Mouse (Mus musculus) heart, postnatal 25 days (tissue): ENCODE measurements around the gene Olfr1054. TPM values are rescaled to one million over a fixed set of nuclear protein-coding genes. Genes with fewer than 3 reads are reported as not detected.
"Not testable (repeated sequence)": the region's sequence is repeated elsewhere in the genome, so short reads cannot be mapped to it uniquely, and the experiment has no call there.

Experiments used
- DNase-seq: peaks from one replicate; pipeline ENCODE4 v3.0.0; 2022; ENCODE audit warnings: low spot score
- intact Hi-C: fragments of 180-260 bp; cut with DNase I; formaldehyde crosslinking; loops from one replicate; pipeline ENCODE4 v1.15.1; 2025
- total RNA-seq, 2 experiments: library from RNA; stranded (reverse); gene quantifications; 2 replicates each; pipeline ENCODE4 v1.2.3; 2021

Olfr1054 gene
- total RNA-seq = not detected

DNA sequence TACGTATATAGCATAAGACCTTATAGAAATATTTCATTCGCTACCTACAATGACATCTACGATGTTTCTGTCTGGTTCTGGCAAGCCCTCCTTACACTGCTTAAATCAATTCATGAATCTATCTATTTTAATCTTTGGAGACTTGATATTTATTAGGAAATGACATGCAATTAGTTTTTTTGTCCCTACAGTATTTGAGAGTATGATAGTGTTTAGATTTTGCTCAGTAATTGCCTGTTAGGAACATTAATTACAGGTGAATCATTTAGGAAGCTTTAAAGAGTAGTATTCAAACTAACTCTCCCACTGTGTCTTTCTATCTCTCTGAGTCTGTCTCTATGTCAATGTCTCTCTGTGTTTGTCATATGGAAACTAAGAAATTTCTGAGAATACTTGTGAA, at the start of gene Olfr1054:
Gene Olfr1054 (minus strand): TSS at position 101 of the 400 bp plus-strand sequence.
- DNase-seq = no peak
- intact Hi-C loops = no loop called here

DNA sequence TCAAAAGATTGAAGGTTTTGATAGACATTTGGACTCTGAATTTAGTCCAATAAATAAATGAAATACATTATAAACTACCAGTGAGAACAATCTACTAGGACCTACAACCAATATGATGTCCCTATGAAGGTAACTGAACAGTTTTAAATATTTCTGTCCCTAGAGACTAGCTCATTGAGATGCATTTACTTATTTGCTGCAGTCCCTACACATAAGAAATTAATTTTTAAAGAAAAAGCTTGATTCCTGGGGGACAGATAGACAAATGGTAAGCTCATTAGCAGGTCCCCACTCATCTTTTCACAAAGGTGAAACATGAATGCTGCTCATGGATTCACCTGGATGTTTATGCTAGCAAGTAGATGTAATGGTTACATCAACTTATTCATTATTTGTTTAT, 43.1 kb upstream of the Olfr1054 start, which contains the start of gene Olfr1057:
Gene Olfr1057 (minus strand): TSS at position 101 of the 400 bp plus-strand sequence.
- intact Hi-C loops = no loop called here
- no peak for DNase-seq

DNA sequence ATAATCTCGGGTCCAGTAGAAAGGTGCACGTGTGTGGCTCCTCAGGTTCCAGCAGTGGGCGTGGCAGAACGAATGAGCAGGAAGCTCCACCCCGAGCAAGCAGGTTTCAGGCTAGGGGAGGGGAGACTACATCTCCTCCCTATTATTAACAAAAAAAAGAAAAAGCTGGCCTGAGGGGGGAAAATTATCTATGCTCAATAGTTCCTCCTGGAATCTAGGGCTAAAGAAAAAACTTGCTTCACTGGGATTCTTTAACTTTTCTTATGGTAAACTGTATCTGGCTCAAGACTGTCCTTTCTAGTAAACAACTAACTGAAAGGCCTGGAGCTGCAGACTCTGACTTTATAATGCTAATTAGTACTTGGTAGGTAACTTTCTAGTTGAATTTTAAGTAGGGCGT, 31.1 kb upstream of the Olfr1054 start:
- intact Hi-C loops, DNase-seq: not testable (repeated sequence)

DNA sequence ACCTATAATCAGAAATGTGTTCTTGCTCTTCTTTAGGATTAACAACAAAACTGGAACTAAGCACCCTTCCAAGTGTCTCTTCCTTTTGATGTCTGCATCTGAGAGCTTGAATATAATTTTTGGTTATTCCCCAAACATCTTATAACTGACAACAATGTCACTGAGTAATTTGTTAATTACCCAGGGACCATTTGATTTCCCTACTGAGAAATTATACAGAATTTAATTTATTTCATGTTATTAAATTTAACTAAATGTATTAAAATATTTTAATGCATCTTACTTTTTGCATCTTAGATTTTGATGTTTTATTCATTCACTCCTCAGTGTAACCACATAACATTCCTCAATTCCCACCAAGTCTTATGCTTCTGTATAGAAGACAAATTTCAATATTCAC, 27.1 kb upstream of the Olfr1054 start, which contains the start of gene Olfr1056:
Gene Olfr1056 (minus strand): TSS at position 101 of the 400 bp plus-strand sequence.
- intact Hi-C loops = no loop called here
- no peak for DNase-seq

DNA sequence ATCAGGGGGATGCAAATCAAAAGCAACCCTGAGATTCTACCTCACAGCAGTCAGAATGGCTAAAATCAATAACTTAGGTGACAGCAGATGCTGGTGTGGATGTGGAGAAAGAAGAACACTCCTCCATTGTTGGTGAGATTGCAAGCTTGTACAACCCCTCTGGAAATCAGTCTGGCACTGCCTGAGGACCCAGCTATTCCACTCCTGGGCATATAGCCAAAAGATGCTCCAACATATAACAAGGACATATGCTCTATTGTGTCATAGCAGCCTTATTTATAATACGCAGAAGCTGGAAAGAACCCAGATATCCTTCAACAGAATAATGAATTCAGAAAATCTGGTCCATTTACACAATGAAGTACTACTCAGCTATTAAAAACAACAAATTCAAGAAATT, 16.5 kb upstream of the Olfr1054 start:
- DNase-seq, intact Hi-C loops: not testable (repeated sequence)

DNA sequence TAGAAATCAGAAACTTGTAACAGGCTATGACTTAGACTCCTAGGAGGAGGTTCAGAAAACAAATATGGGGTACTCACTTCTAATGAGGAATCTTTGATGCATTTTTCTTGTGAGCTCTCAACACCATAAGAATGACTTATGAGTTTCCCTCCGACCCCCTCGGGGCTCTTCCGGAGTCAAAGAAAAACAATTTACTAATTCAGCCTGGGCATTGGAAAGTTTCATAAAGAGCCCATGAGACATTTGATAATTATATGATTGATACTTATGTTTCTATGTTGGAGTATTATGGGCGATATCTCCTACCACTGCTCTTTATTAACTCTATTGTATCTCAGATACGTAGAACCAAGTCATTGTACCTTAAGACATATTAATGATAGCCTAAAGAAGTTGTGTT, 15.0 kb upstream of the Olfr1054 start, which contains the start of gene Olfr1055:
Gene Olfr1055 (minus strand): TSS at position 101 of the 400 bp plus-strand sequence.
- intact Hi-C loops = no loop called here
- no peak for DNase-seq

DNA sequence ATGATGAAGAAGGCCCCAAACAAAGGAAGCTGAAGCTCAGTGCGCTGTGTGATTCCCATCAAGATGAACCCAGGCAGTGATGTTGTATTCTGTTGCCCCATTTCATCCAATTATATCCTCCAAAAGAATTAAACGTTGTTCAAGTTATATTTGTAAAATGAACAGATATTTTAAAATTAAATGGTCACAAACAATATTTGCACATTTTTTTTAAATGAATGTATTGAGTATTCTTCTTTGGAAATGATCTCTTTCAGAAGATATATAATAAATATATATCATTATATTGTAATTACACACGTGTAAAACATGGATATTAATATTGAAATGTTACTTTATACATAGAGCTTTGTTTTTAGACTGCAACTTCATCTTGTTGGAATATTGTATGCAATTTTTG, 20.0 kb downstream of the Olfr1054 start, which contains the start of gene Olfr1053:
Gene Olfr1053 (minus strand): TSS at position 101 of the 400 bp plus-strand sequence.
- intact Hi-C loops = no loop called here
- no peak for DNase-seq

DNA sequence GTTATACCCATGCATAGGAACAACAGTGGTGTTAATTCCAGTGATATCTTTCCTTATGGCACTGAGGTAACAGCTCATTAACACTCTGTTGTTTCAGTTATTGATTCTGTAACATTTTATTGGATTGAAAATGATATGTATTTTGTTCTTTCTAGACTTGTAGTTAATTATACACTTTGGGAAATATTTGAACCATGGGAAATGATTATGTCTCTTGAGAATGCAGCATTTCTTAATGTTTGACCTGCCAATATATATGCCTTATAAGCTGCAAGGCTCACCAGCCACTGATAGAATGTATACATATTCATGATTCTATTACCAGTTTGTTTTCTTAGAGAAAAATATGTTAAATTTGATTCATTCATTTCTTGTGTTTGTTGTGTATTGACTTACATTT, 43.1 kb downstream of the Olfr1054 start, which contains the start of gene Olfr1052:
Gene Olfr1052 (plus strand): TSS at position 301 of the 400 bp plus-strand sequence.
- no peak for DNase-seq
- intact Hi-C loops = no loop called here

Other genes starting within 250 kb of the Olfr1054 start
- not detected for gene Olfr1037, start 248.0 kb downstream of the Olfr1054 start, total RNA-seq
- gene Olfr1039, start 199.5 kb downstream of the Olfr1054 start, total RNA-seq = not detected
- gene Olfr1040, start 188.7 kb downstream of the Olfr1054 start, total RNA-seq = not detected
- gene Olfr1042, start 173.6 kb downstream of the Olfr1054 start, total RNA-seq = not detected
- gene Olfr1043, start 167.9 kb downstream of the Olfr1054 start, total RNA-seq = not detected
- not detected for gene Olfr1044, start 157.6 kb downstream of the Olfr1054 start, total RNA-seq
- gene Olfr52, start 149.8 kb downstream of the Olfr1054 start, total RNA-seq = not detected
- not detected for gene Olfr1045, start 132.4 kb downstream of the Olfr1054 start, total RNA-seq
- not detected for gene Olfr1046, start 116.1 kb downstream of the Olfr1054 start, total RNA-seq
- not detected for gene Olfr1047, start 104.0 kb downstream of the Olfr1054 start, total RNA-seq
- not detected for gene Olfr1048, start 95.1 kb downstream of the Olfr1054 start, total RNA-seq
- not detected for gene Olfr1049, start 77.1 kb downstream of the Olfr1054 start, total RNA-seq
- gene Olfr1051, start 56.3 kb downstream of the Olfr1054 start, total RNA-seq = not detected
- gene Olfr1052, start 43.0 kb downstream of the Olfr1054 start, total RNA-seq = not detected
- not detected for gene Olfr1053, start 20.1 kb downstream of the Olfr1054 start, total RNA-seq
- gene Olfr1055, start 14.9 kb upstream of the Olfr1054 start, total RNA-seq = not detected
- not detected for gene Olfr1056, start 27.0 kb upstream of the Olfr1054 start, total RNA-seq
- gene Olfr1057, start 43.0 kb upstream of the Olfr1054 start, total RNA-seq = not detected
- gene Olfr1058, start 53.1 kb upstream of the Olfr1054 start, total RNA-seq = not detected
- not detected for gene Olfr1061, start 78.6 kb upstream of the Olfr1054 start, total RNA-seq
- not detected for gene Olfr1062, start 91.3 kb upstream of the Olfr1054 start, total RNA-seq
- gene Olfr1065, start 115.2 kb upstream of the Olfr1054 start, total RNA-seq = not detected
- gene Olfr1066, start 120.8 kb upstream of the Olfr1054 start, total RNA-seq = not detected
- not detected for gene Olfr228, start 152.0 kb upstream of the Olfr1054 start, total RNA-seq
- not detected for gene Olfr1076, start 173.0 kb upstream of the Olfr1054 start, total RNA-seq
- gene Olfr1079, start 207.0 kb upstream of the Olfr1054 start, total RNA-seq = not detected
- gene Olfr1080, start 222.8 kb upstream of the Olfr1054 start, total RNA-seq = not detected